Mouse (Mus musculus): Measurements from ENCODE around the gene Hist1h2bh. TPM values are rescaled to one million over a fixed set of nuclear protein-coding genes. Genes with fewer than 3 reads are reported as not detected.
A peak's percentile ranks its signal among the peaks of the same experiment; 100 is the strongest.
"Not testable (repeated sequence)": the region's sequence is repeated elsewhere in the genome, so short reads cannot be mapped to it uniquely, and the experiment has no call there.

Hist1h2bh gene
- 0.79 and 1.0 TPM in 2 replicates for polyA plus RNA-seq (2014; fragmentation: Nextera tagmentation; extraction: Ambion mirVana)

- H3K27me3 ChIP-seq (ENCODE audit: control insufficient read depth, insufficient read depth, low read length); H3K4me1 ChIP-seq (ENCODE audit: control insufficient read depth, insufficient read depth, low read length); H3K36me3 ChIP-seq (ENCODE audit: control insufficient read depth, insufficient read depth, low read length); H3K9me3 ChIP-seq (ENCODE audit: control insufficient read depth, low read length): not testable (repeated sequence)
- Histone ChIP-seq H3K9ac (ENCODE audit: low read length) (peak within 1 kb of the TSS; percentile 69), H3K27ac (replicated peaks; ENCODE audit: low read depth, low read length) (peak within 1 kb of the TSS; percentile 95), H3K4me3 (ENCODE audit: low read depth, low read length) (peak within 1 kb of the TSS; percentile 41), H3K4me2 (ENCODE audit: low read depth, severe bottlenecking) (peak within 1 kb of the TSS; percentile 77)
- ATAC-seq (ENCODE audit: insufficient number of reproducible peaks, low FRiP score, low TSS enrichment, low read depth) (peak; percentile 95), DNase-seq (ENCODE audit: low spot score) (peak; percentile 78)
- WGBS = 0% methylated on average over 36 of the region's 42 CpGs
Measured at GRCm38 (mm10) chr13:23542999-23543607, at the start of gene Hist1h2bh. Gene Hist1h2bh (minus strand): TSS chr13:23543392.

DNA sequence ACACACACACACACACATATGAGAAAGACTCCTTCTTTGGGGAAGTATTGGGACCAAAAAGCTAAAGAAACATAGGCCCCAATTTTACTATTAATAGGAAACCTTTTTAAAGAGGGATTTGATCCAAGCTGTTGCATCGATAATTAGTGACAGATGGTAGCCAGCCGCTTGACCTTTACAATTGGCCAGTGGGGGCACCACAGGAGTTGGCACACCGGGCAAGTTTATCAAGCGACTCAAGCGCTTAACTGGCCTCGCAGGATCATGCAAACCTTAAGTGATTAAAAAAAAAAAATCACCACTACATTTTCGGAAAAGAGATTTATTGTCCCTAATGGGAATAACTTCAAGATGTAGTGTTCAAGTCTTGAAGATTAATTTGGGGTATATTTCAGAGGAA lies 49.4 kb upstream of the Hist1h2bh start:
- WGBS = 55% methylated on average over 7 of the region's 7 CpGs
- Histone ChIP-seq H3K36me3 (ENCODE audit: control insufficient read depth, insufficient read depth, low read length) (no peaks in the 10 kb centered on the region), H3K9ac (ENCODE audit: low read length) (no peak overlapping the region), H3K9me3 (ENCODE audit: control insufficient read depth, low read length) (no peaks in the 10 kb centered on the region), H3K4me2 (ENCODE audit: low read depth, severe bottlenecking) (no peak overlapping the region), H3K27me3 (ENCODE audit: control insufficient read depth, insufficient read depth, low read length) (no peaks in the 10 kb centered on the region), H3K4me3 (ENCODE audit: low read depth, low read length) (no peak overlapping the region), H3K4me1 (ENCODE audit: control insufficient read depth, insufficient read depth, low read length) (0 out of 2 replicates have a peak, but pooled peaks cover 5% of the 10 kb centered on the region), H3K27ac (replicated peaks; ENCODE audit: low read depth, low read length) (peak overlapping the region; percentile 64; the same call in 1 of the 2 replicates)
- no peak for ATAC-seq (ENCODE audit: insufficient number of reproducible peaks, low FRiP score, low TSS enrichment, low read depth)
- DNase-seq (ENCODE audit: low spot score) = no peak

- H3K27me3 ChIP-seq (ENCODE audit: control insufficient read depth, insufficient read depth, low read length); DNase-seq (ENCODE audit: low spot score); H3K27ac ChIP-seq (replicated peaks; ENCODE audit: low read depth, low read length); ATAC-seq (ENCODE audit: insufficient number of reproducible peaks, low FRiP score, low TSS enrichment, low read depth); H3K9ac ChIP-seq (ENCODE audit: low read length); H3K4me1 ChIP-seq (ENCODE audit: control insufficient read depth, insufficient read depth, low read length); H3K4me2 ChIP-seq (ENCODE audit: low read depth, severe bottlenecking); H3K9me3 ChIP-seq (ENCODE audit: control insufficient read depth, low read length); H3K4me3 ChIP-seq (ENCODE audit: low read depth, low read length); H3K36me3 ChIP-seq (ENCODE audit: control insufficient read depth, insufficient read depth, low read length): not testable (repeated sequence)
- WGBS = 84% methylated on average over 7 of the region's 7 CpGs
Measured at GRCm38 (mm10) chr13:23591886-23592285, 48.7 kb upstream of the Hist1h2bh start.

GRCm38 (mm10) chr13:23591206-23591605 lies 48.0 kb upstream of the Hist1h2bh start:
- WGBS = 97% methylated on average over 7 of the region's 7 CpGs

GRCm38 (mm10) chr13:23586940-23587225 lies 43.7 kb upstream of the Hist1h2bh start:
- peak overlapping the region; percentile 29; the same call in 1 of the 2 replicates for H3K4me2 ChIP-seq (ENCODE audit: low read depth, severe bottlenecking)

More at GRCm38 (mm10) chr13:23591206-23591605, 48.0 kb upstream of the Hist1h2bh start:
- Histone ChIP-seq H3K4me2 (ENCODE audit: low read depth, severe bottlenecking) (no peak overlapping the region), H3K27ac (replicated peaks; ENCODE audit: low read depth, low read length) (no peak overlapping the region), H3K9me3 (ENCODE audit: control insufficient read depth, low read length) (no peaks in the 10 kb centered on the region), H3K4me1 (ENCODE audit: control insufficient read depth, insufficient read depth, low read length) (0 out of 2 replicates have a peak, but pooled peaks cover 5% of the 10 kb centered on the region), H3K36me3 (ENCODE audit: control insufficient read depth, insufficient read depth, low read length) (no peaks in the 10 kb centered on the region), H3K9ac (ENCODE audit: low read length) (no peak overlapping the region), H3K27me3 (ENCODE audit: control insufficient read depth, insufficient read depth, low read length) (no peaks in the 10 kb centered on the region), H3K4me3 (ENCODE audit: low read depth, low read length) (no peak overlapping the region)
- no peak for DNase-seq (ENCODE audit: low spot score)
- no peak for ATAC-seq (ENCODE audit: insufficient number of reproducible peaks, low FRiP score, low TSS enrichment, low read depth)

GRCm38 (mm10) chr13:23586099-23586939 lies 43.1 kb upstream of the Hist1h2bh start:
- Histone ChIP-seq H3K9ac (ENCODE audit: low read length) (peak overlapping the region; percentile 46), H3K4me1 (ENCODE audit: control insufficient read depth, insufficient read depth, low read length) (peaks cover 6% of the 10 kb centered on the region; the same call in 1 of the 2 replicates), H3K4me3 (ENCODE audit: low read depth, low read length) (peak overlapping the region; percentile 3; the same call in 1 of the 2 replicates), H3K36me3 (ENCODE audit: control insufficient read depth, insufficient read depth, low read length) (no peaks in the 10 kb centered on the region), H3K9me3 (ENCODE audit: control insufficient read depth, low read length) (no peaks in the 10 kb centered on the region), H3K27me3 (ENCODE audit: control insufficient read depth, insufficient read depth, low read length) (no peaks in the 10 kb centered on the region), H3K4me2 (ENCODE audit: low read depth, severe bottlenecking) (peak overlapping the region; percentile 29), H3K27ac (replicated peaks; ENCODE audit: low read depth, low read length) (peak overlapping the region; percentile 85)
- DNase-seq (ENCODE audit: low spot score) = peak; percentile 58
- 2% methylated on average over 22 of the region's 22 CpGs for WGBS
- no peak for ATAC-seq (ENCODE audit: insufficient number of reproducible peaks, low FRiP score, low TSS enrichment, low read depth)

More at GRCm38 (mm10) chr13:23586940-23587225, 43.7 kb upstream of the Hist1h2bh start:
- ATAC-seq (ENCODE audit: insufficient number of reproducible peaks, low FRiP score, low TSS enrichment, low read depth) = no peak
- Histone ChIP-seq H3K36me3 (ENCODE audit: control insufficient read depth, insufficient read depth, low read length) (no peaks in the 10 kb centered on the region), H3K27me3 (ENCODE audit: control insufficient read depth, insufficient read depth, low read length) (no peaks in the 10 kb centered on the region), H3K27ac (replicated peaks; ENCODE audit: low read depth, low read length) (peak overlapping the region; percentile 85), H3K9me3 (ENCODE audit: control insufficient read depth, low read length) (no peaks in the 10 kb centered on the region), H3K4me3 (ENCODE audit: low read depth, low read length) (no peak overlapping the region), H3K4me1 (ENCODE audit: control insufficient read depth, insufficient read depth, low read length) (peaks cover 6% of the 10 kb centered on the region; the same call in 1 of the 2 replicates), H3K9ac (ENCODE audit: low read length) (peak overlapping the region; percentile 46; the same call in 1 of the 2 replicates)
- DNase-seq (ENCODE audit: low spot score) = no peak
- WGBS = 0% methylated on average over 1 of the region's 1 CpGs

DNA sequence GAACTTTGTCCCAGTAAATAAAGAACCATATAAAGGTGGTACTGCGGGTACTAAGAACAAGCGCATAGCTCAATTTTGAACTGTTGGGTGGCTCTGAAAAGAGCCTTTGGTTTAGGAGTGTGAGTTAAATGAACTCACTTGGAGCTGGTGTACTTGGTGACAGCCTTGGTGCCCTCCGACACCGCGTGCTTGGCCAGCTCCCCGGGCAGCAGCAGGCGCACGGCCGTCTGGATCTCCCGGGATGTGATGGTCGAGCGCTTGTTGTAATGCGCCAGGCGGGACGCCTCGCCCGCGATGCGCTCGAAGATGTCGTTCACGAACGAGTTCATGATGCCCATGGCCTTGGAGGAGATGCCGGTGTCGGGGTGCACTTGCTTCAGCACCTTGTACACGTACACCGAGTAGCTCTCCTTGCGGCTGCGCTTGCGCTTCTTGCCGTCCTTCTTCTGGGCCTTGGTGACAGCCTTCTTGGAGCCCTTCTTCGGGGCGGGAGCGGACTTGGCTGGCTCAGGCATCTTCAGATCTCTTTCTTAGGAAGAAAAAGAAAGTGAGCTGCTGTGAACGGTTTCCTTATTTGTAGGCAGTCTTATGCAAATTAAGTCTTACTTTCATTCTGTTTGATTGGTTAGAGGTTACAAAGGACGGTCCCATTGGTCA lies 42.4 kb upstream of the Hist1h2bh start:
- under 1% methylated on average over 21 of the region's 36 CpGs for WGBS
- ATAC-seq (ENCODE audit: insufficient number of reproducible peaks, low FRiP score, low TSS enrichment, low read depth) (peak; percentile 88), DNase-seq (ENCODE audit: low spot score) (peak; percentile 80)
- H3K36me3 ChIP-seq (ENCODE audit: control insufficient read depth, insufficient read depth, low read length); H3K9me3 ChIP-seq (ENCODE audit: control insufficient read depth, low read length); H3K27me3 ChIP-seq (ENCODE audit: control insufficient read depth, insufficient read depth, low read length); H3K4me1 ChIP-seq (ENCODE audit: control insufficient read depth, insufficient read depth, low read length): not testable (repeated sequence)
- H3K9ac ChIP-seq (ENCODE audit: low read length) = peak overlapping the region; percentile 77
- H3K4me3 ChIP-seq (ENCODE audit: low read depth, low read length) = peak overlapping the region; percentile 39
- peak overlapping the region; percentile 98 for H3K27ac ChIP-seq (replicated peaks; ENCODE audit: low read depth, low read length)
- peak overlapping the region; percentile 70 for H3K4me2 ChIP-seq (ENCODE audit: low read depth, severe bottlenecking)

- ATAC-seq (ENCODE audit: insufficient number of reproducible peaks, low FRiP score, low TSS enrichment, low read depth) = no peak
- peaks cover 9% of the 10 kb centered on the region; the same call in 1 of the 2 replicates for H3K4me1 ChIP-seq (ENCODE audit: control insufficient read depth, insufficient read depth, low read length)
- H3K4me3 ChIP-seq (ENCODE audit: low read depth, low read length) = peak overlapping the region; percentile 39
- H3K27ac ChIP-seq (replicated peaks; ENCODE audit: low read depth, low read length) = peak overlapping the region; percentile 98
- peak overlapping the region; percentile 77 for H3K9ac ChIP-seq (ENCODE audit: low read length)
- peak overlapping the region; percentile 70 for H3K4me2 ChIP-seq (ENCODE audit: low read depth, severe bottlenecking)
- no peaks in the 10 kb centered on the region for H3K36me3 ChIP-seq (ENCODE audit: control insufficient read depth, insufficient read depth, low read length)
- under 1% methylated on average over 21 of the region's 21 CpGs for WGBS
- H3K27me3 ChIP-seq (ENCODE audit: control insufficient read depth, insufficient read depth, low read length) = no peaks in the 10 kb centered on the region
- no peaks in the 10 kb centered on the region for H3K9me3 ChIP-seq (ENCODE audit: control insufficient read depth, low read length)
- peak; percentile 87 for DNase-seq (ENCODE audit: low spot score)
Measured at GRCm38 (mm10) chr13:23585029-23585441, 41.8 kb upstream of the Hist1h2bh start.

Measured in limb, embryonic 11.5 days (tissue).